Mouse (Mus musculus): ENCODE measurements around the gene Creb5.
"Not testable (repeated sequence)": the region's sequence is repeated elsewhere in the genome, so short reads cannot be mapped to it uniquely, and the experiment has no call there.

The Creb5 gene

DNA sequence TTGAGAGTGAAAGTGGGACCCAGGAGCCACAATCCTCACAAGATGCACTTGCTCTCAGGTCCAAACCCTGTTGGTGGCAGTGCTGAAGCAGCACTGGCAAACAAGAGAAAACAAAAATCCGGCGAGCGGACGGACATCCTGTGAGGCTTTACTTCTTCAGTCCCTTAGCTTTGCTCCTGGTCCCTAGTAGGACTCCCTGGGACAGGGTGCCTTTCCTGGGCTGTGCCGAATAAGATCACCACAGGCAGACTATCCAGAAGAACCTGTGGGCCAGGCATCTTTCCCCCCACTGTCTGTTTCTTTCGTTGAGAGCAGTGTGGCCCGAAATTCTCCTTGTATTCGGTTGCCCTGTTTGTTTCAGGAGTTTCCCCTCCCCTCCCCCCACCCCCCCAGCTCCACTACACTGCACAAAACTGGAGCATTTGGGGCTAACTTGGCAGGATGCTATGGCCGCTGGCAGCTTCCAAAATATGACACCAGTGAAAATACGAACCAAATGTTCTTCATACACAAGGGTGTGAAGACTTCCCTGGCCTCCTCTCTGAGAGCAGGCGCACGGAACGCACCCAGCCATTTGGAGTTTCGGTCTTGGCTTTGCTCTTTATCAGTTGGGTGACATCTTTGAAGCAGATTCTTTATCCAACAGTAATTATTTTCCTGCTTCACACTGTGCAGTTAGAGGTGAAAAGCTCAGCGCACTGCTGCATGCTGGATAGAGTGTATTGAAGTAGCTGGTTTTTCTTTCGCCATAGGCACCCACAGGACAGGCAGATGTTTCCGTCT is 32.7 kb downstream of the Creb5 start:
- DNase-seq (ENCODE audit: low read depth): no peak

DNA sequence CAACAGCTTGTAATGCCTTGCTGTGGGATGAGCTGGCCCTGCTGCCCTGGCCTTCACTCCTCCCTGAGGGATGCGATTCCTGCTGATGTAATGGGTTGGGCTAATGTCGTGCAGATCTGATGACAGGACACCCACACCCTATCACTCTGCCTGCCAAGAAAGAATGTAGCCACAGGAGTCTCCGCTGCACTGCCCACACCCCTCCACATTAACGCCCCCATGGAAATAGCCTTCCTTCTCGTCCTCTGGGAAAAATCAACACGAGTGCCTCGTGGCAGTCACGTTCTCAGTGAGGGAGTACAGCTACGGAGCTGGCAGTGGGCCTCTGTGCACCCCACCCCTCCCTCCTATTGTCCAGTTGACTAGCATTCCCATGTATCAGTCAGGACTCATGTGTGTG is 50.3 kb downstream of the Creb5 start:
- DNase-seq (ENCODE audit: low read depth): no peak

DNA sequence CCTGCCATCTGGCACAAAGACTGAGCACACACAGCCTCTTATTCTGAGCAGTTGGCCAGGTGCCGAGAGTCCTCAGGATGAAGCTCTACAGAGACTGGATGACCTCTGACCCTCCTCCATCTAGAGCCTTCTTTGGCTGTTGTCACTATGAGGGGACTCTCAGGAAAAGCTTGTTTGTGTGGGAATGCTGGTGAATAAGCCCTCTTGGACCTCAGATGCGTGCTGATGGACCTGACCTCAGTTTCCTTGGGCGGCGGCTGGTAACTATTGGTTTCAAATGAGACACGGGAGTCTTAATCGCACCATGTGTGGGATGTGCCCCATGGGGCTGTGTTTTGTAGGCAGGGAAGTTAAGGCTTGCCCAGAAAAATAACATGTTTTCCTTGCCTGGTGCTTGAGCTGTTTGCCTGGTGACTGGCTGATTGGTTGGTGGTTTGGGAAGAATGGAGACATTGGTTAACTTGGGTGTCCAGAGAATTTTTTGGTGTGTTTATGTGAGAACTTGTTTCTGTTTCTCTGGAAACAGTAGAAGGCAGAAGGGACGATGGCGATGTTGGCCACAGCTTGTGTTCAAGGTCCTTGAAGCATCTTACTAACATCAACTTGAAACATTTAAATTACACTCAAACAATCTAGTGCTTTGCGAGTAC is 65.4 kb downstream of the Creb5 start:
- DNase-seq (ENCODE audit: low read depth): no peak

DNA sequence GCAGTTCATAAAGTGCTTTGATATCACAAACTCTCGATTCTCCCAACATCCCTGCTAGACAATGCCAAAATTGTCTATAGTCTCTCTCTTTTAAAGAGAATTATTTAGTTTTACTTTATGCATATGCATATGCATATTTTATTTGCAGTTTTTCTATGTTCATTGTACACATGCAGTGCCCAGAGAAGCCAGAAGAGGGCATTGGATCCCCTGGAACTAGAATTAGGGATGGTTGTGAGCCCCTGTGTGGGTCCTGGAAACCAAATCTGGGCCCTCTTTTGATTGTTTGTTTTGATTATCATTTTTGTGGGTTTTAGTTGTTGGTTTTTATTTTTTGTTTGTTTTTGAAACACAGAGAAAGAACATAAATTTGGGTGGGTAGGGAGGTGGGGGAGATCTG is 69.3 kb downstream of the Creb5 start:
- DNase-seq (ENCODE audit: low read depth): no peak

DNA sequence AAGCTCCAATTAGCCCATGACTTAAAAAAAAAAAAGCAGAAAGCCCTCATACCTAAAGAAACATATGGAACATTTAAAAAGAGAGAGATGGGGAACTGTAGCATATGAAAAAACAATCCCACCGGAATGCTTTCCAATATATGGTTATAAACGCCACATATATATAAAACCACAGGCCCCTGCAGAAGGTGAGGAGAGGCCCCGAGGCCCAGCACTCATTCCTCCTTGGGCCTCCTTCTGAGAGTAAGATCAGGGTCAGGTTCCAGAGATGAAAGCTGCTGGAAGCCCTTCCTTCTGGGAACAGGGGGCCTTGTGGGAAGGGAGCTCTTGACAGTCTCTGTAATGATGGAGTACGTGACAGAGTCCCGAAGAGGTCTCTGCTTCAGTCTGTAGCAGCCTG is 76.5 kb downstream of the Creb5 start:
- DNase-seq (ENCODE audit: low read depth): no peak

DNA sequence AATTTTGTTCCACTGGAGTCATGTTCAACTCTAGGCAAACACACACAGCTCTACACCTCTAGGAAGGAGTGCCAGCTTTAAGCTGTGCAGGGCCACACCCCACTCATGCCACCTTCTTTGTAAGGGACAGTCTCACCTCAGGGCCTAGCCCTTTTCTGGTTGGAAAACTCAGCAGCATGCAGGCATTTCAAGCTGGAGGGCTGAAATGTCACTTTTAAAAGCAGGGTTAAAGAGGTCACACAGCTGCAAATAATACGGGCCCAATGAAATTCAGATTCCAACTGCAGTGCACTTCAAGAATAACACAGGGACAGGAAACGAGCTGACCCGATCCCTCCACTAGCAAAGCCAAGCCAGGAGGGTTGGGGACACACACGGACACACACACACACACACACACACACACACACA is 76.9 kb downstream of the Creb5 start:
- DNase-seq (ENCODE audit: low read depth): no peak

DNA sequence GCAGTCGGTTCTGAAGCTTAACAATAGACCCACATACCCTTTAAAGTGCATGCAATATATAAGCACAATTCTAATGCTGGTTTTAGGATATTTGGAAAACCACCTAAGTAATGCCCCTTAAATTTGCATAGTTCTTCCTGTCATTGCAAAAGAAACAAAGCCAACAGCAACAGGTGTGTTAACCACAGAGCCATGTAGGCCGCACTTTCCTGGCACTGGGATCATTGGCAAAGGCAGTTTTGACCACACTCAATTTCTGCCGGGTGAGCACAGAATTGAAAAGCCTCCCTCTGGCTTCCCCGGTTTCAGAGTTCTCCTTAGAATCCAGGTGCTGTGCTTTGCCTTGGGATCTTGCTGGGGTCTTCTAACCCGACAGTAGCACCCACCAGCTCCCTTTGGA is 82.1 kb downstream of the Creb5 start:
- no peak for DNase-seq (ENCODE audit: low read depth)

DNA sequence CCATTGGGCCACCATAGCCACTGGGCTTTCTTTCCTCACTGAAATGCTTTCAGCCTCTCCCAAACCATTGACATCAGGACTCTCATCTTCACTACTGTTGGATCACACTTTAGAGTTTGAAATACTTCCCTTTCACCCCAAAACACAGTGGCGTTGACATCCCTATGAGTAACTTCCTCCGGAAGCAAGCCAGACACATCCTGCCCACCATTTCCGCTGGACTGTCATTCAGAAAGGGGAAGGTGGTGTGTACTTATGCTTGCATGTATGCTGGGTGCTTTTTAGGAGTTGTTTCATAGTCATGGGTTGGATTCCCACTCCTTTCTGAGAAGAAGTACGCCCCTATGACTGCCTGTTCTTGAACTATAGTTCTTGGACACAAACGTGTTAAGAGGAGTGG is 82.9 kb downstream of the Creb5 start:
- peak; percentile 46 for DNase-seq (ENCODE audit: low read depth)

DNA sequence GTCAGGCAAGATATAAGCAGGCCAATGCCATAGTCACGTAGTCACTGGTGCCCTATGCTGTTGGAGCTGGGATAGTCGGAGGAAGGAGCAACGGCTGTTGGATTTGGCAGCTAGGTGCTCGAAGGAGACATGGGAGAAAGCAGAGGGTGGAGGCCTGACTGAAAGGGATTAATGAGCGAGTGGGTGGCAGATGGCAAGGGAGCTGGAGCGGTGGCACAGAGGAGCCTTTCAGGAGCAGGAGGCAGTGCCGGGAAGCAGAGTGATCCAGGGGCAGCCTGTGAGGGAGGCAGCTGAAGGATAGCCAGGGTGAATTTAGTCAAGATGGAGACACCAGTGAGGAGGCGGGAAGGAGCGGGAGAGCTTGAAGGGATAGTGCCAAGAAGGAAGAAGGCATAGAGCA is 84.9 kb downstream of the Creb5 start:
- no peak for DNase-seq (ENCODE audit: low read depth)

DNA sequence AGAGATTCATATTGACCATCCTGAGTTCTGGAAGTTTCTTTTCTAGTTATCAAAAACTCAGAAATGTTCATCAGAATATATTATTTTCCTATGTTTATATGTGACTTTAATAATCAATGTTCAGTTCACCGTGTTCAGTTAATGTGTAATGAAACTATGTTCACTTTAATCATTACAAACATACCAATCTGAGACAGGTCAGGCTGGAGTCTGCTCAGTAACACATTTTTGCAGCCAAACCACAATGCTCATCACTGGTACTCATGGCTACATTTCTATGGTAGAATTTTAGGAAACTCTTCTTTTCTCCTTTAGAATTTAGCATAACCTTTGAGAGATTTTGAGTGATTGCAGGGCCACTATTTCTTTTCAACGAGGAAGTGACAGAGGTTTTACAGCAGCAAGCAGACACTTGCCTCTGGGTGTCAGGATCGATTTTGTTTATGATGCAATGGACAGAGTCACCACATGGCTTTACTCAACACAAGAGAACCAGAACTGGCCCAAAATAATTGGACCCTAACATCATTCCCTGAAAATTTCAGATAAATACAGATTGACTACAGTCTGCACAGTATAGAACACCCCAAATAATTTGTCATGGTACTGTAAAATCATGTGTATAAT is 87.4 kb downstream of the Creb5 start:
- no peak for DNase-seq (ENCODE audit: low read depth)

DNA sequence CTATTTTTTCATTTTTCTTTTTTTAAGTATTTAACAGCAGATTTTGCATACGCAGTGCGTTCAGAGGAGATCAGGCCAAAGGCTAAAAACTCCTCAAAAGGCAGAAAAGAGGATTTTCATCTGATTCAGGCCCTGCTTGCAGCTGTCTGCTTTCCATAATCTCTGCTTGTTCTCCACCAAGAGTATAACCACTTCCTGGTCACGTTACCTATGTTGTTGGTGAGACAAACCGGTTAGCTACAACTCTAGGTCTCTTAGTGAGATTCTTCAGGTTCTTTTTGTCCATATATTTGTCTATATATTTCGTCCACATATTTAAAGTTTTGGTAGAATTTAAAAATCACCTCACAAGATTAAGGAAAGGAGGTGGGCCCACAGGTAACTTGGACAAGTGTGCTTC is 102.2 kb downstream of the Creb5 start:
- no peak for DNase-seq (ENCODE audit: low read depth)

DNA sequence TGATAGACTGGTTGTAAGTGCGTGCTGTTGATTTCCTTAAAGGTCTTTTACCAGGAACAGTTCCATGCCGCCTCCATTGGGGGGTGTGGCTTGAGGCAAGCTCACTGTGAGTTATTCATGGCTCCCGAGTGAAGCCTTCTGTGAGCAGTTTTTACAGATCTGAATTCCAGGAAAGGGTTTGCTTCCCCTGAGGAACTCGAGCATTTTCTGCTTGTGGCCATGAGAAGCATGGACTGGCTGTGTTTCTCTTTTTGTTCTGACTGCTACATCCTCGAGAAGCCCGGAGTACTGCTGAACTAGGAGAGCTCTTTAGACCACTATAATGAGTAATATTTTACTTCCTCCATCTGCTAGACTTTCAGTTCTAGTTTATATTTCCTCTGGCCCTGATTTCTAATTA is 103.3 kb downstream of the Creb5 start:
- DNase-seq (ENCODE audit: low read depth): no peak

DNA sequence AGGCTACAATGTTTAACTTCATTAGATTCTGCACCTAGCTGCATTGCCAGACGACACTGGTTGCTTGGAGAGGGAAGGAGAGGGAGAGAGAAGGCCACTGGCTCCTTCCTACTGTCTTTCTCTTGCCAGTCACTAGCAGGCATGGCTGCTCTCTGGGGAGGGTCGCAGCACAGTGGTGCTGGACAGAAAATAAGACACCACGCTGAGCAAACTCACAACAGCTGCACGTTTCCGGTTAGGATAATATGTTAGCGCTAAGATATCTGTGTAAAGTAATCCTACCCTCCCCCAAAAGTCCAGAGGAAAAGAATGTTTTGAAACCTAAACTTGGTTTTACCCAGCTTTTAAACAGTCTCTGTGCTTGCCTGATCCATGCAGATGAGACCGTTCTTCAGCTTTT is 107.0 kb downstream of the Creb5 start:
- DNase-seq (ENCODE audit: low read depth): no peak

DNA sequence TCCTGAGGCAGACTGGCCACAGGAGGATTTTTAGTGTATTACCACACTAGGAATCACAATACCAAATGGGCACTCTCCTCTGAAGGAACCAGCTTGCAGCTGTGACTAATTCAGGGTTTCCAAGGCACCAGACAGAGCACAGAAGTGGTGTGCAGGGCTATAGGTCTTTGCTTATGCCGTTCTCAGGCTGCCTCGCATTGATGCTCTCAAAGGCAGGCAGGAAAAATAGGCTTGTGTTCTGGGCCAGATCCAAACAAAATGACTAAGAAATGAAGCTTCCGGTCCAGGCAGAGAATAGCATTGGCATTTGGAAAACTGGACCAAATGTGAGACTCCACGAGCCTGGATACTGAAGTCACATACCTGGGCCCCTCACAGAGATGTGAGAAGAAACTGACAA is 108.1 kb downstream of the Creb5 start:
- no peak for DNase-seq (ENCODE audit: low read depth)

DNA sequence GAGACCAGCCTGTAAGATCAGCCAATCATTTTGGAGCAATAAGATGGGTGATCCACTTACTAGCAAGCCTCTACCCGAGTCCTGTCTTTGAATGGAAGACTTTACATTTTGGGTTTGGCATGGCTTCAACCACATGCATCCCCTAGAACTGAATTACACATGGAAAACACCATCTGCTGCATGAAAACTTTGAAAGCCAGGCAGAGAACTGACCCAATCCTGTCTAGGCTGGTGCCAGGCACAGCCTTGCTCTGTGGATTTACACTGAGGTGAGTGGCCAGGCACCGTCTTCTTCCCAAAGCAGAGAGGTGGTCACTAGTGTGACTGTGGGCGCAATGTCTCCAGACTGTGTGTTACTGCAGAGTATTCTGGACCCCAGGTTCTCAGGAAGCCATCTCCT is 109.4 kb downstream of the Creb5 start:
- no peak for DNase-seq (ENCODE audit: low read depth)

DNA sequence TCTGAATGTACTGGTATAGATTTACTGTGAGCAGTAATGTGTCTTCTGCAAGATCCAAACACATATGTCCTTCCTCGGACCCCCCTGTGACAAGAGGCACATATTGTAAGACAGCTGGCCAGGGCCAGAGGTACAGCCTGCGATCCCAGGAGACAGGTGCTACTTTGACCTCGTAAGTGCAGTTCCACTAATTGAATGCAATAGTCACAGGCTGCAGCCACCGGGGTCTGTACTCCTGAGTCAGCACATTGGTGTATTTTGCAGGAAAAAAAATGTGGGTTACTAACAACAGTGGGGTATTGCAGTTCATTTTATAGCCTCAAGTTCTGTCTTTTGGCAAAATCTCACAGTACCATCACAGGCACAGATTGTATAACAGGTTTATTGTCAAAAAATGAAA is 110.7 kb downstream of the Creb5 start:
- no peak for DNase-seq (ENCODE audit: low read depth)

DNA sequence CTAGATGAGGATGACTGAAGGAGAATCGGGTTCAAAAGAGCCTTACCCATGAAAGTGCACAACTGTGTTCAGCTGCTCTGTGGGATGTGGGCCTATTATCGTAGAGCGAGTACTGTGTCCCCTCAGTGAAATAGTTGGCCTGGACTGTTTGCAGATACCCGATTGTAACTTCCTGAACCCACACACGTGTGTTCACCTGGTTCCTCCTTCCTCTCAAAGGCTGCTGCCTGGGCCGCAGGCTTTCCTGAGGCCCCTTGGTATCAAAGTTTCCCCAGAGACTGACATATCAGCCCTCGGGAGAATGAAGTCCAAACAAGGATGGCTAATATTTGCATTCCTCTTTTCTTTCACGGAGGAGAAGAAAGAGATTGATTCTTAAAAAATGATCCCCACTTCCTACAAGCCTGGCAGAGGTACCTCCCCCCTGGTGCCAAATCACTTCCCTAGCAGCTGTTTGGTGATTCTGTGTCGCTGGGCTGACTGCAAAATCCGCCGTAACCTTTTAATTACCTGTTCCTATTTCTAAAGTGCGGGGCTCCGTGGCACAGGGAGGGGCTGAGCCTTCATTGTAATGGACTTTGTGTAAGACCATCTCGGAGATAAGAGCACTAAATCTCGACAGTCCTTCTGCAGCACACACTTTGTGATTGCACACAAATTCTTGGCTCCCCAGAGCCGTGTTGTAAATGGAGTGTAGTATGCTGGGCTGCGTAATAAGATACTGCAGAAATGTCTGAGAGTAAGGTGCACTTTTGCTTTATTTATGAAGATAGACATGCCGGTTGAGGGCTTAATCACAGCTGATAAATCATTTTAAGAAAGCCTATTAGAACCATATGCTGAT is 111.4 kb downstream of the Creb5 start:
- DNase-seq (ENCODE audit: low read depth): no peak

DNA sequence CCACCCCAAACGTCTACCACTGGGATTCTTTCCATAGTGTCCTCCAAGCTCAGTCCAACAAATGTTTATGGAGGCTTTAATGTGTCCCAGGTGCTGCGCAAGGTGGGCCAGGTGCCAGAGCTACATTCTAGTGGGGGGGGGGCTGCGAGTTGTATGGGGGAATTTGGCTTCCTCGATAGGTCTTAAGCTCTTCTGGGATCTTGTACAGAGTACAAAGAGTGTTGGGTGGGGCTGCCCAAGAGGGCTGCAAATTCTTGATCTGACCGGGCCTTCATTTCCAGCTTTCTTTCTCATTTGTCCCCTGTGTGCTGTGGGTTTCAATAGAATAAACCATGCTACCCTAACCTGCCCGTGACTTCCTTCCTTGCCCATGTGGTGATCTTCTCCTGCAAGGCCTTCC is 114.3 kb downstream of the Creb5 start:
- no peak for DNase-seq (ENCODE audit: low read depth)

DNA sequence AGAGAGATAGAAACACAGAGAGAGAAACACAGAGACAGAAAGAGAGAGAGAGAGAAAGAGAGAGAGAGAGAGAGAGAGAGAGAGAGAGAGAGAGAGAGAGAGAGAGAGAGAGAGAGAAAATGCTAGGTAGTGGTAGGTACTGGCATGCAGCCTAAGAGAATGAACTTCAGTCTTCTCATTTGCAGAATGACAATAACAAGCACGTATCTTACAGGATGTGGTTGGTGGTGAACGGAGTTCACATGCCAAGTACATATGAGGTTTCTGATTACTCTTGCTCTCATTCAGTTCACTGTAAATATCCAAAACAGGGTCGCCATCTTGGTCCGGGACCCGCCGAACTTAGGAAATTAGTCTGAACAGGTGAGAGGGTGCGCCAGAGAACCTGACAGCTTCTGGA is 115.5 kb downstream of the Creb5 start:
- DNase-seq (ENCODE audit: low read depth): not testable (repeated sequence)

DNA sequence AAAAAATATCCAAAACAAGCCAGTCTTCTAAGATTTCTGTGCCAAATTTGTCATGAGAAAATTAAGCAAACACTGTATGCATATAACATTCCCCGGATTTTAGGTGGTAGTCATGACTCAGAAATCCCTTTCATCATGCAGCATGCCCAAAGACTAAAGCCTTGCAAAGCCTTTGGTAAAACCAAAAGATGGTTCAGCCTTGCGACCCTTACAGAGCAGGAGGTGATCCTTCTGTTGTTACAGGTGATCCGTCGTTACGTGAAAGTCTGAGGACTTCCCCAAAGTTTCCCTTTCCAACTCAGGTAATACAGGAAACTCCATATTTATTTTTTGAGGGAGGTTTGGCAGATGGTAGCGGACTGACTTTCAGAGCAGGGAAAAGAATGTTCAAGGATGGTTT is 122.1 kb downstream of the Creb5 start:
- no peak for DNase-seq (ENCODE audit: low read depth)

DNA sequence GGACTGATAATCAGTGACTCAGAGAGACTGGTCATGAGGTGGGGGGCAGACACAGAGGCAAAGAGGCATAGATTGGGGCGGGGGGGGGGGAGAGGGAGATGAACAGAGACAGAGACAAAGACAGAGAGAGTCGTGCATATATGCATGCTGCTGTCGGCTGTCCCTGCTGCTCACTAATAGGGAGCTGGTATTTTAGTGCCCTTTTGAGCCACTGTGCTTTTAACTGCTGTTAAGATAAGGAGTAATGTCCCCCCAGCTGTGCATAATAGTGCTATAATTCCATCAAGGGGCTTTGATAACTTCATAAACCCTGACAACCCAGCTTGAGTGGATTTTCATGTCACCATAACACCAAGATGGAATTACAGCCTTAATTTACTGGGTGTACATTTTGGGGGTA is 134.3 kb downstream of the Creb5 start:
- no peak for DNase-seq (ENCODE audit: low read depth)

DNA sequence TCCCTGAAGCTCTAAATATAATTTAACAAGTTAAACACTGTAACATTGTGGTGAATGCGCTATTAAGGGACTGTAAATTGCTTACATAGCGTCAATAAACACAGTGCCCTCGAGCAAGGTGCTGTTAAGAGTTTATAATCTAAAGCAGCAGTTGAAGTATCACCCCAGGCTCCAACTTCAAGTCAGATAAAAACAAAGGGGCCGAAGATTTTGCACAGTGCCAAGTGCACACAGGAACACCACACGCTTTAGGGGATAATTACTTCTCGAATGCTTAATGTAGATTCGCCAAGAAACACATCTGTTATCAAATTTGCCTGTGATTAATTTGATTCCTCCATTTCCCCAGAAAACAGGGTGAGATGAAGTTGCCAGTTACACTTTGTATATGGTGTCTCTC is 142.3 kb downstream of the Creb5 start:
- DNase-seq (ENCODE audit: low read depth): no peak

DNA sequence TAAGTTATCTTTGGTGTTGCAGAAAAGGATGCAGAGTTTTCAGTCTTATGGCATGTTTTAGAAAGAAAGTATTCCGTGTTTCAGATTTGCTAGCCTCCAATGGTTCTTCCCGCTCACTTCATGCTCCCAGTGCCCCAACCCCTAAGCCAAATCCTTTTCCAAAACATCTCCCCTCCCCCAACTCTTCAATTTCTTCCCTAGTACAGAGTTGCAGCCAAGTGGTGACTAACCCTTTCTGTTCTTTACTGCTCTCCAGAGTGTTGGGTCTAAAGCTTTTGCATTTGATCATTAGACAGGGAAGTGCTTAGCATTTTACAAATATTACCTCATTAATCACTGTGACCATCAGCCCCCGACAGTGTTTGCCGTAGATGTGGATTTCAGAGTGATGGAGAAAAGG is 142.8 kb downstream of the Creb5 start:
- no peak for DNase-seq (ENCODE audit: low read depth)
